Mouse (Mus musculus) megakaryocyte, embryonic 14.5 days (primary cell): ENCODE measurements around the gene Sept10.

Source experiments
- FLI1 ChIP-seq: IDR thresholded peaks from 2 replicates; pipeline ENCODE4 v1.6.1; 2012; ENCODE audit warnings: low read length, inconsistent platforms, mixed read lengths
- GATA1 ChIP-seq: IDR thresholded peaks from 3 replicates; pipeline ENCODE4 v1.6.1; 2012; ENCODE audit warnings: mixed read lengths, low read length, inconsistent platforms, borderline replicate concordance

GRCm38 (mm10) chr10:59127637-59128036, 94.0 kb downstream of the Sept10 start:
- TF ChIP-seq GATA1: no peak
- no peak for TF ChIP-seq FLI1
